Mouse (Mus musculus) liver, postnatal 0 days (tissue): ENCODE measurements at regions not wholly inside any gene's neighbourhood (a gene's known extent, or its start where the extent isn't known, plus 50 kb on each side); places are given as distances from the start of the nearest gene placed in this dataset.
A peak's percentile ranks its signal among the peaks of the same experiment; 100 is the strongest.
"Not testable (repeated sequence)": the region's sequence is repeated elsewhere in the genome, so short reads cannot be mapped to it uniquely, and the experiment has no call there.

Experiments
- ATAC-seq: fragments of 200-750 bp; cut with Nextera tagmentation; 2 replicates; pipeline ENCODE4 v1.8.0; 2017; ENCODE audit warnings: mild to moderate bottlenecking, moderate library complexity
- DNase-seq: peaks from one replicate; pipeline ENCODE4 v3.0.0-alpha.2; 2016
- H3K27ac ChIP-seq: fragments of 300-500 bp; sonication (generic); 2 replicates; pipeline ENCODE4 v1.5.1; 2014; ENCODE audit warnings: antibody characterized with exemption, moderate library complexity, mild to moderate bottlenecking, low read depth
- H3K27me3 ChIP-seq: fragments of 300-500 bp; sonication (generic); 2 replicates; pipeline ENCODE4 v1.6.1; 2014; ENCODE audit warnings: low read length, control low read depth, mixed read lengths; ENCODE audit not compliant: insufficient read depth
- H3K36me3 ChIP-seq: fragments of 300-500 bp; sonication (generic); replicated peaks from 2 replicates; pipeline ENCODE4 v1.6.1; 2014; ENCODE audit warnings: mild to moderate bottlenecking, control low read depth, low read length, moderate library complexity, mixed read lengths; ENCODE audit not compliant: insufficient read depth
- H3K4me1 ChIP-seq: fragments of 300-500 bp; sonication (generic); 2 replicates; pipeline ENCODE4 v1.6.1; 2014; ENCODE audit warnings: antibody characterized with exemption, mild to moderate bottlenecking, control low read depth; ENCODE audit not compliant: insufficient read depth
- H3K4me2 ChIP-seq: fragments of 300-500 bp; sonication (generic); 2 replicates; pipeline ENCODE4 v1.6.1; 2014; ENCODE audit warnings: low read depth, mild to moderate bottlenecking, low read length, moderate library complexity, mixed read lengths
- H3K4me3 ChIP-seq: fragments of 300-500 bp; sonication (generic); 2 replicates; pipeline ENCODE4 v1.5.1; 2014; ENCODE audit warnings: low read depth, low read length
- H3K9ac ChIP-seq: fragments of 300-500 bp; sonication (generic); replicated peaks from 2 replicates; pipeline ENCODE4 v1.6.1; 2014; ENCODE audit warnings: mild to moderate bottlenecking, moderate library complexity
- H3K9me3 ChIP-seq: fragments of 300-500 bp; sonication (generic); 2 replicates; pipeline ENCODE4 v1.6.1; 2016; ENCODE audit warnings: mild to moderate bottlenecking, control low read depth, low read length, mixed read lengths
- CTCF ChIP-seq: sonication (generic); IDR thresholded peaks from 2 replicates; pipeline ENCODE4 v1.5.1; 2016; ENCODE audit warnings: antibody characterized with exemption, low read depth
- EP300 ChIP-seq: IDR thresholded peaks from 2 replicates; pipeline ENCODE4 v1.6.1; 2016; ENCODE audit warnings: antibody characterized with exemption, low read depth, mild to moderate bottlenecking
- WGBS: fragments of 180-500 bp; shearing (Covaris S2); extraction: QIAGEN DNeasy Blood & Tissue Kit; methylation state at CpG from one replicate; pipeline ENCODE4 v1.1.7; 2014; ENCODE audit not compliant: insufficient replicate concordance; 5-methylcytosine and 5-hydroxymethylcytosine counted together

- Histone ChIP-seq H3K27ac (no peak overlapping the region), H3K9me3 (no peaks in the 10 kb centered on the region), H3K36me3 (no peaks in the 10 kb centered on the region), H3K27me3 (no peaks in the 10 kb centered on the region), H3K4me3 (no peak overlapping the region), H3K4me2 (no peak overlapping the region), H3K4me1 (no peaks in the 10 kb centered on the region), H3K9ac (no peak overlapping the region)
- DNase-seq, result peak; percentile 16
- 39% methylated on average over 1 of the region's 1 CpGs for WGBS
- TF ChIP-seq CTCF, result no peak
- TF ChIP-seq EP300, result no peak
- no peak for ATAC-seq
Observed at GRCm38 (mm10) chr13:18530509-18530908, 133.0 kb upstream of the Pou6f2 start.

DNA sequence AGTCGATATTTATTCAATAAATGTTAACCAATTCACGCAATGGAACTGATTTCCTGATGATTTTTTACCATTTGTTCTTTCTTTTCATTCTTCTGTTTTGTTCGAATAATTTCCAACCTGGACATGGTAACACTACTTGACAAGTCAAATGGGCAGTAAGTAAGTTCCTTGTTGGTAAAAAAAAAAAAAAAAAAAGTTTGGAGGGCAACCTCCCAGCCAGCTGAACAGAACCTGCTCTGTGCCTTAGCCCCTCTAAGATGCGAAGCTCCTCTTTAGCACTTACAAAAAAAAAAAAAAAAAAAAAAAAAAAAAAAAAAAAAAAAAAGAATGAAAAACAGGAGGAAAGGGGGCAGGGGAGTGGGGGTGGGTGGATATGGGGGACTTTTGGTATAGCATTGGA is 100.7 kb upstream of the Pou6f2 start:
- 21% methylated on average over 4 of the region's 4 CpGs for WGBS
- DNase-seq, result no peak
- H3K9ac ChIP-seq, result no peak overlapping the region
- H3K36me3 ChIP-seq, result no peaks in the 10 kb centered on the region
- ATAC-seq, result no peak
- H3K27me3 ChIP-seq, result no peaks in the 10 kb centered on the region
- no peak overlapping the region for H3K4me3 ChIP-seq
- no peaks in the 10 kb centered on the region for H3K9me3 ChIP-seq
- no peak overlapping the region for H3K4me2 ChIP-seq
- TF ChIP-seq EP300, result no peak
- TF ChIP-seq CTCF, result no peak
- no peaks in the 10 kb centered on the region for H3K4me1 ChIP-seq
- H3K27ac ChIP-seq, result no peak overlapping the region

GRCm38 (mm10) chr13:18497582-18498157 is 100.2 kb upstream of the Pou6f2 start:
- Histone ChIP-seq H3K9ac (no peak overlapping the region), H3K36me3 (no peaks in the 10 kb centered on the region), H3K27ac (no peak overlapping the region), H3K4me3 (no peak overlapping the region), H3K27me3 (no peaks in the 10 kb centered on the region), H3K9me3 (no peaks in the 10 kb centered on the region), H3K4me2 (no peak overlapping the region), H3K4me1 (no peaks in the 10 kb centered on the region)
- TF ChIP-seq CTCF (no peak), EP300 (no peak)
- ATAC-seq, result no peak
- 11% methylated on average over 5 of the region's 5 CpGs for WGBS
- DNase-seq, result no peak

DNA sequence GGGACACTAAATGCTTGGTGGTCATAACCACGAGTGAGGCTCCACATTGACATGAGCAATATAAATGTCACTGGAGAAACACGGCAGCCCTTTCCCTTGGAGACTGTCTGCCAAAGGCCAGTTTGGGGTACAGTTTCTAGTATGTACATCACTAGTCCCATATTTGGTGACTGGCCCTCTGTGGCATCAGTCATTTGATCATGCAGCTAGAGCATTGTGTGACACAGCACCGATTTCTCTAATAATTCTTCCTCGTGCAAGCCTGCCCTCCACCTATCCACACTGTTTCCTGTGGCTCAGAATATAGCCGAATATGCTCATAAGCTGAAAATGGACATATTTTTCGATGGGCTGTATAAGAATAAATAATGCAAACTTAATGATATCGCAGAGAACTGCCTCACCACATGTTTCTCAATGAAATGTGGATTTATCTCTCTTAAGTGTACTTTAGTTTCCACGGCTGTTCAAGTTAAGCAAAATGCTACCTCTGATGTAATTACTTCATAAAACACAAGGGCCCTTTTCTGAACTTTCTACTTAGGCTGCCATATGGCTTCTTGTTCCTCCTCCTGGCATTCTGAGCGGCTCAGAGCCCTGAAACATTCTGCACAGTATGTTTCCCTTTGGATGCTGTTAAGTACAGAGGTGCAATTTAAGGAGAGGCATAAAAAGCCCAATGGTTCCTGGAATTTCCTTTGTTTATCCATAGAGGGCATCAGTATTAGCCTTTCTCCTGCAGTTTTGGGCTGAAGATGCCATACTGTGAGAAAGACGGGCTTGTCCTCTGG is 97.7 kb upstream of the Pou6f2 start:
- Histone ChIP-seq H3K9me3 (no peaks in the 10 kb centered on the region), H3K4me2 (no peak overlapping the region), H3K27ac (no peak overlapping the region), H3K9ac (no peak overlapping the region), H3K4me1 (no peaks in the 10 kb centered on the region), H3K36me3 (no peaks in the 10 kb centered on the region), H3K4me3 (no peak overlapping the region), H3K27me3 (no peaks in the 10 kb centered on the region)
- WGBS, result 57% methylated on average over 10 of the region's 10 CpGs
- ATAC-seq (no peak), DNase-seq (no peak)
- TF ChIP-seq EP300, result no peak
- TF ChIP-seq CTCF, result no peak

- not testable (repeated sequence) for H3K4me1 ChIP-seq, H3K9ac ChIP-seq, H3K4me2 ChIP-seq, H3K27ac ChIP-seq, DNase-seq, ATAC-seq, H3K9me3 ChIP-seq, H3K4me3 ChIP-seq, H3K36me3 ChIP-seq, H3K27me3 ChIP-seq
- WGBS, result 46% methylated on average over 4 of the region's 4 CpGs
Observed at GRCm38 (mm10) chr13:18485785-18486184, 88.3 kb upstream of the Pou6f2 start.

DNA sequence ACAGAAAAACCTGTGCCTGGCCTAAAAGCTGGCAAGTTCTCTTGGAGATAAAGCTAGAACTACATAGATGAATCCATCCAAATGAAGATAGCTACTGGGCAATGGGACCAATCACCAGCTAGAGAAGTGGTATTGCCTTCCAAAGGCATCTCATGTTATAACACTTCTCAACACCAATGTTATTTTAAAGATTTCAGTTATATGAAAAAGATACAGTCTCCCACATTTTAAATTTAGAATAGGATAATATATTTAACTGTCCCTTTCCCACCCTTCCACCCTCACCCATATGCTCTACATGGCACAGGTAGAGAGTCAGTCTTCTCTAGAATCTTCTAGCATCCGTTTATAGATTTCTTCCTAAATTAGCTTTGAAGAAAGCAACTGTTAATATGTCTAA is 87.6 kb upstream of the Pou6f2 start:
- no peaks in the 10 kb centered on the region for H3K36me3 ChIP-seq
- no peak for ATAC-seq
- no peak overlapping the region for H3K9ac ChIP-seq
- H3K9me3 ChIP-seq, result no peaks in the 10 kb centered on the region
- no peaks in the 10 kb centered on the region for H3K27me3 ChIP-seq
- no peak overlapping the region for H3K4me3 ChIP-seq
- H3K4me2 ChIP-seq, result no peak overlapping the region
- 68% methylated on average over 1 of the region's 1 CpGs for WGBS
- TF ChIP-seq EP300, result no peak
- no peak for TF ChIP-seq CTCF
- H3K27ac ChIP-seq, result no peak overlapping the region
- H3K4me1 ChIP-seq, result no peaks in the 10 kb centered on the region
- no peak for DNase-seq
